Mouse (Mus musculus) megakaryocyte progenitor cell, adult 5-6 weeks (primary cell): ENCODE data around the gene Eif4e3. TPM values are rescaled to one million over a fixed set of nuclear protein-coding genes. Genes with fewer than 3 reads are reported as not detected.
A peak's percentile ranks its signal among the peaks of the same experiment; 100 is the strongest.

Experiments
- ATAC-seq: replicated peaks from 2 replicates; pipeline ENCODE4 v1.8.0; 2016; ENCODE audit warnings: mild to moderate bottlenecking, moderate TSS enrichment, inconsistent platforms; ENCODE audit not compliant: poor library complexity
- total RNA-seq, 2 experiments: library from RNA; stranded (forward) in 1 of 2; stranded (reverse) in 1 of 2; fragments of 157-497, 149-512 nt in 1 of 2; fragments of 200-1000 nt in 1 of 2; gene quantifications; 2 replicates each; pipeline versions ENCODE4 v1.2.3 to v1.2.4; 2015 to 2017

The Eif4e3 gene
- 19.4 and 23.6 TPM in 2 replicates for total RNA-seq (2015)
- total RNA-seq (2017), result 19.8 and 20.8 TPM in 2 replicates

GRCm38 (mm10) chr6:99666318-99667171 lies at the start of gene Eif4e3, which contains the start of gene Gm20696:
Gene Eif4e3 (minus strand): TSS chr6:99666771.
Gene Gm20696 (minus strand): TSS chr6:99666797.
- ATAC-seq, result peak; percentile 40

GRCm38 (mm10) chr6:99715913-99716312 lies 49.3 kb upstream of the Eif4e3 start:
- 0 out of 2 replicates have a peak, but pooled peaks have one; percentile 34 for ATAC-seq

- ATAC-seq, result no peak
Measured at GRCm38 (mm10) chr6:99715191-99715590, 48.6 kb upstream of the Eif4e3 start.

- ATAC-seq, result no peak
Measured at GRCm38 (mm10) chr6:99713256-99713655, 46.7 kb upstream of the Eif4e3 start.

GRCm38 (mm10) chr6:99711576-99712101 lies 45.1 kb upstream of the Eif4e3 start:
- ATAC-seq, result no peak

GRCm38 (mm10) chr6:99700484-99700883 lies 33.9 kb upstream of the Eif4e3 start:
- ATAC-seq, result no peak

- ATAC-seq, result no peak
Measured at GRCm38 (mm10) chr6:99692916-99693841, 26.6 kb upstream of the Eif4e3 start.

- ATAC-seq, result no peak
Measured at GRCm38 (mm10) chr6:99692206-99692915, 25.8 kb upstream of the Eif4e3 start, which contains the start of gene Gpr27. Gene Gpr27 (plus strand): TSS chr6:99692679.

- no peak for ATAC-seq
Measured at GRCm38 (mm10) chr6:99691666-99692205, 25.2 kb upstream of the Eif4e3 start.

GRCm38 (mm10) chr6:99688513-99688912 lies 21.9 kb upstream of the Eif4e3 start:
- ATAC-seq, result peak; percentile 54

- ATAC-seq, result peak; percentile 84
Measured at GRCm38 (mm10) chr6:99684899-99685298, 18.3 kb upstream of the Eif4e3 start.

- ATAC-seq, result no peak
Measured at GRCm38 (mm10) chr6:99683974-99684373, 17.4 kb upstream of the Eif4e3 start.

GRCm38 (mm10) chr6:99678108-99678507 lies 11.5 kb upstream of the Eif4e3 start:
- no peak for ATAC-seq

- no peak for ATAC-seq
Measured at GRCm38 (mm10) chr6:99677325-99677724, 10.8 kb upstream of the Eif4e3 start.

- no peak for ATAC-seq
Measured at GRCm38 (mm10) chr6:99674482-99674881, 7.9 kb upstream of the Eif4e3 start.

GRCm38 (mm10) chr6:99671768-99672167 lies 5.2 kb upstream of the Eif4e3 start:
- no peak for ATAC-seq

GRCm38 (mm10) chr6:99670481-99671119 lies 4.0 kb upstream of the Eif4e3 start:
- peak; percentile 72 for ATAC-seq

- ATAC-seq, result no peak
Measured at GRCm38 (mm10) chr6:99669481-99670325, 3.1 kb upstream of the Eif4e3 start.

GRCm38 (mm10) chr6:99667290-99667689 lies 719 bp upstream of the Eif4e3 start:
- peak; percentile 62 for ATAC-seq
